Mouse (Mus musculus) brain, embryonic 18.5 days (tissue): ENCODE measurements around the gene C1qc.

Experiments
- DNase-seq: peaks from one replicate; pipeline ENCODE4 v3.0.0-alpha.2; 2012; ENCODE audit warnings: low read depth, low spot score

Gene C1qc

DNA sequence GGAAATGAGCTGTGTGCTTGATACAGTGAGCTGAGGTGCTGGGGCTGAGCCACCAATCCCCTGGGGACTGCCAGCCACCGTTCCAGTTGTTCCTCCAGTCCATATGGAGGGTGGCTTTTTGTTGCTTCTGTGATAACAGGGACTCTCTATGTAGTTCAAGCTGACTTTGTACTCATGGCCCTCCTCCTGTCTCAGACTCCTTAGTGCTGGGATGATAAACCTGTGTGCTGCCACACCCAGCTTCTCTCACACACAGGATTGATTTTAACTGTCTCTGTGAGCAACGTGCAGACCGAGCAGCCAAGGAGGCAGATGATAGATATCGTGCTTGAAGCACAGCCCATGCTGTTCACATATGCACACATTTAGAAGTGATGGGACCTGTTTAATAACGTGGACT is 40.7 kb downstream of the C1qc start:
- DNase-seq: no peak

DNA sequence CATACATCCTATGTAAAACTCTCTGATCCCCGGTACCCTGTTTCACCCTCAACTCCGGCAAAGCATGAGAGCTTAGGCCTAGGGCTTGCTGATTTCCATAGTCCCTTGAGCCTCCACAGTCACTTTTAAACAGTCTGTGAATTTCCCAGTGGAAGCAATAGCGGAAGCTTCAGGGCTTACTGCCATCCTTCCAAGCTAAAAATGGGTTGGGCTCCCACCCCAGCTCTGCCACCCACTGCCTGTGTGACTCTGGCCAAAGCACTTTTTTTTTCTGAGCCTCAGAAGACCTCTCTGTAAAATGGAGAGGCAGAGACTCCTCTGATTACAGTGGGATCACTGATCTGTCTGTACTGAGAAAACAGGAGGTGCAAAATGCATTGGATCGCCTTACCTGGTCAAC is 44.3 kb downstream of the C1qc start:
- no peak for DNase-seq

- no peak for DNase-seq
Measured at GRCm38 (mm10) chr4:136847166-136847565, 45.7 kb downstream of the C1qc start.

GRCm38 (mm10) chr4:136842802-136843201 is 50.1 kb downstream of the C1qc start:
- no peak for DNase-seq

DNA sequence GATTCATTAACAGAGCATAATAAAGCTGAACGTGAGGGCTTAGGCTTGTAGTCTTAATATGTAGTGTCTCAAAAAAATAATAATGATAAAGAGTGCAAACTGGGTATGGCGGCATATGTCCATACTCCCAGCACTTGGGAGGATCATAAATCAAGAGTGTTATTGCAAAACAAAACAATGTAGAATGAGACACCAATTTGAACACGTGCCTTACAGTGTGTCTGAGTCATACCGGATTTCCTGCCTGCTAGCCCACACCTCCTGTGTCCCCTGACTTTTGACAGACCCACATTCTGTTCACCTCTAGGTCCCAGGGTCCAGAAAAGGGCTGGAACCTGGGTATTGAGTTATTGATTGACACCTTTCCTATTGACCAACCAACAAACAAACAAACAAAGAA is 50.8 kb downstream of the C1qc start:
- DNase-seq: no peak

DNA sequence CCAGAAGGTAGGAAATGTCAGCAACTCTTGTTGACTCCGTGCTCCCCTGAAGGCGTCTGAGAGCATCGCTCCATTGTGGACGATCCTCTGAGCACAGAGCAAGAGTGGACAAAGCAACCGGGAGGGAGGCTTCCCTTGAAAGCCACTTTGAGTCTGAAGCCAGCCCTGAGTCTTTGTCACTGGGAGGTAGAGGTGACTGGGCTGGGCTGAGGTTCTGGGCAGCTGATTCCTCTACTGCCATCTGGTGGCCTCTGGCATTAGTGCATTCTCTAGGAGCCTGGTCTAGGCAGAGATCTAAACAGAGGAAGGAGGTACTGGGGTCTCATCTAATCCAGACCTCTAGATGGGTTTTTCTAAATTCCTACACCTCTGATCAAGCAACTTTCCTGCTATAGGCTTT is 51.8 kb downstream of the C1qc start:
- DNase-seq: no peak
